Mouse (Mus musculus) 3T3-L1 (cell line): ENCODE data around the gene Naa11.

Experiments used
- DNase-seq: peaks from one replicate; pipeline ENCODE4 v3.0.0-alpha.2; 2015; ENCODE audit warnings: low read depth, low spot score

Gene Naa11

GRCm38 (mm10) chr5:97392160-97392559 lies at the start of gene Naa11:
Gene Naa11, minus strand, starts transcription at chr5:97392379.
- DNase-seq: no peak

GRCm38 (mm10) chr5:97432512-97432911 lies 40.3 kb upstream of the Naa11 start:
- no peak for DNase-seq

GRCm38 (mm10) chr5:97429976-97430375 lies 37.8 kb upstream of the Naa11 start:
- no peak for DNase-seq

GRCm38 (mm10) chr5:97421669-97422068 lies 29.5 kb upstream of the Naa11 start:
- no peak for DNase-seq

GRCm38 (mm10) chr5:97417185-97417584 lies 25.0 kb upstream of the Naa11 start:
- no peak for DNase-seq

GRCm38 (mm10) chr5:97415837-97416236 lies 23.7 kb upstream of the Naa11 start:
- DNase-seq: no peak

GRCm38 (mm10) chr5:97413716-97414115 lies 21.5 kb upstream of the Naa11 start:
- DNase-seq: no peak

GRCm38 (mm10) chr5:97410190-97410589 lies 18.0 kb upstream of the Naa11 start:
- no peak for DNase-seq

- DNase-seq: no peak
These were observed 17.1 kb upstream of the Naa11 start for GRCm38 (mm10) chr5:97409234-97409704.

GRCm38 (mm10) chr5:97401042-97401441 lies 8.9 kb upstream of the Naa11 start:
- no peak for DNase-seq

- peak; percentile 70 for DNase-seq
These were observed 5.4 kb upstream of the Naa11 start for GRCm38 (mm10) chr5:97397585-97397984.

GRCm38 (mm10) chr5:97387622-97388021 lies 4.6 kb downstream of the Naa11 start:
- no peak for DNase-seq

- DNase-seq: no peak
These were observed 7.8 kb downstream of the Naa11 start for GRCm38 (mm10) chr5:97384399-97384798.

- DNase-seq: peak; percentile 40
These were observed 9.5 kb downstream of the Naa11 start for GRCm38 (mm10) chr5:97382548-97383222.

- DNase-seq: no peak
These were observed 12.2 kb downstream of the Naa11 start for GRCm38 (mm10) chr5:97379976-97380375.

GRCm38 (mm10) chr5:97364781-97365180 lies 27.4 kb downstream of the Naa11 start:
- no peak for DNase-seq

- DNase-seq: no peak
These were observed 27.9 kb downstream of the Naa11 start for GRCm38 (mm10) chr5:97364252-97364651.

- DNase-seq: peak; percentile 28
These were observed 29.6 kb downstream of the Naa11 start for GRCm38 (mm10) chr5:97362539-97362938.

GRCm38 (mm10) chr5:97359104-97359503 lies 33.1 kb downstream of the Naa11 start:
- no peak for DNase-seq

GRCm38 (mm10) chr5:97356135-97356534 lies 36.0 kb downstream of the Naa11 start:
- no peak for DNase-seq

- DNase-seq: no peak
These were observed 37.0 kb downstream of the Naa11 start for GRCm38 (mm10) chr5:97355152-97355551.

- peak; percentile 6 for DNase-seq
These were observed 43.4 kb downstream of the Naa11 start for GRCm38 (mm10) chr5:97348760-97349159.

GRCm38 (mm10) chr5:97348310-97348709 lies 43.9 kb downstream of the Naa11 start:
- no peak for DNase-seq
